Mouse (Mus musculus): Measurements from ENCODE around the gene Mif4gd. TPM values are rescaled to one million over a fixed set of nuclear protein-coding genes. Genes with fewer than 3 reads are reported as not detected.

Mif4gd gene
- polyA plus RNA-seq, 1 experiment from 2014 or later: 16.2 TPM

DNA sequence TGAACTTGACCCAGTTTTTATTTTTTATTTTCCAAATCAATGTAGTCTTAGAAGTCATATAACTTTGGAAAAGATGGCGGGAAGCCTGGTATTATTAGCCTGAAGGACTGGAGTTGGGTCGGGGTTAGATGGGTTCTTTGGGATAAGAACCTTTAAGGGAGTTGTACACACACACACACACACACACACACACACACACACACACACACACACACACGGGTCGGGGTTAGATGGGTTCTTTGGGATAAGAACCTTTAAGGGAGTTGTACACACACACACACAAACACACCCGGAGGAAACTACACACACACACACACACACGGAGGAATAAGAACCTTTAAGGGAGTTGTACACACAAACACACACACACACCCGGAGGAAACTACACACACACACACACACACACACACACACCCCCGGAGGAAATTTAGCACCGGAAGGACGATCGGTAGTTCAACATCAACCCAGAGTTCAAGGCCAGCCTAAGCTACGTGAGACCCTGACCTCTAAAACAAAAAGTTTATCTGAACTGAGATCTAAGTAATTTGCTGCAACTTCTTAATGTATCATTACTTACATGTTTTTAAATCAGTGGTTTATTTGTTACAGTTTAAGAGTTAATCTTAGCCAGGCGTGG is 15.8 kb upstream of the Mif4gd start:
- Histone ChIP-seq H3K4me3 (ENCODE audit: low read length) (peak overlapping the region; percentile 63), H3K9ac (ENCODE audit: low read depth, low read length) (peak overlapping the region; percentile 50; the same call in 1 of the 2 replicates), H3K4me1 (ENCODE audit: control insufficient read depth, insufficient read depth, low read depth, low read length) (peaks cover 9% of the 10 kb centered on the region), H3K27me3 (replicated peaks; ENCODE audit: control insufficient read depth, insufficient read depth, low read length) (no peaks in the 10 kb centered on the region), H3K4me2 (ENCODE audit: low read length) (peak overlapping the region; percentile 55), H3K36me3 (ENCODE audit: control insufficient read depth, insufficient read depth, low read length) (peaks cover 2% of the 10 kb centered on the region; the same call in 1 of the 2 replicates), H3K9me3 (ENCODE audit: control insufficient read depth, low read length) (no peaks in the 10 kb centered on the region), H3K27ac (ENCODE audit: low read depth, low read length) (no peak overlapping the region)
- ATAC-seq: peak; percentile 28; the same call in 1 of the 2 replicates
- WGBS: 56% methylated on average over 12 of the region's 13 CpGs

GRCm38 (mm10) chr11:115627705-115628464 is 15.1 kb upstream of the Mif4gd start, which contains the start of gene Slc25a19:
Gene Slc25a19, minus strand, starts transcription at chr11:115628295.
- Histone ChIP-seq H3K36me3 (ENCODE audit: control insufficient read depth, insufficient read depth, low read length) (peaks cover 4% of the 10 kb centered on the region), H3K4me1 (ENCODE audit: control insufficient read depth, insufficient read depth, low read depth, low read length) (peaks cover 9% of the 10 kb centered on the region), H3K4me2 (ENCODE audit: low read length) (peak within 1 kb of the TSS; percentile 85), H3K9ac (ENCODE audit: low read depth, low read length) (peak within 1 kb of the TSS; percentile 76), H3K27ac (ENCODE audit: low read depth, low read length) (peak within 1 kb of the TSS; percentile 19; the same call in 1 of the 2 replicates), H3K27me3 (replicated peaks; ENCODE audit: control insufficient read depth, insufficient read depth, low read length) (no peaks in the 10 kb centered on the region), H3K4me3 (ENCODE audit: low read length) (peak within 1 kb of the TSS; percentile 63), H3K9me3 (ENCODE audit: control insufficient read depth, low read length) (no peaks in the 10 kb centered on the region)
- under 1% methylated on average over 47 of the region's 47 CpGs for WGBS
- peak; percentile 99 for ATAC-seq

- peaks cover 9% of the 10 kb centered on the region for H3K4me1 ChIP-seq (ENCODE audit: control insufficient read depth, insufficient read depth, low read depth, low read length)
- H3K9ac ChIP-seq (ENCODE audit: low read depth, low read length): peak overlapping the region; percentile 76
- peak overlapping the region; percentile 63 for H3K4me3 ChIP-seq (ENCODE audit: low read length)
- WGBS: 57% methylated on average over 11 of the region's 11 CpGs
- no peaks in the 10 kb centered on the region for H3K9me3 ChIP-seq (ENCODE audit: control insufficient read depth, low read length)
- ATAC-seq: no peak
- no peak overlapping the region for H3K27ac ChIP-seq (ENCODE audit: low read depth, low read length)
- H3K27me3 ChIP-seq (replicated peaks; ENCODE audit: control insufficient read depth, insufficient read depth, low read length): no peaks in the 10 kb centered on the region
- H3K4me2 ChIP-seq (ENCODE audit: low read length): peak overlapping the region; percentile 85
- H3K36me3 ChIP-seq (ENCODE audit: control insufficient read depth, insufficient read depth, low read length): peaks cover 12% of the 10 kb centered on the region
Observed at GRCm38 (mm10) chr11:115626824-115627616, 14.3 kb upstream of the Mif4gd start.

DNA sequence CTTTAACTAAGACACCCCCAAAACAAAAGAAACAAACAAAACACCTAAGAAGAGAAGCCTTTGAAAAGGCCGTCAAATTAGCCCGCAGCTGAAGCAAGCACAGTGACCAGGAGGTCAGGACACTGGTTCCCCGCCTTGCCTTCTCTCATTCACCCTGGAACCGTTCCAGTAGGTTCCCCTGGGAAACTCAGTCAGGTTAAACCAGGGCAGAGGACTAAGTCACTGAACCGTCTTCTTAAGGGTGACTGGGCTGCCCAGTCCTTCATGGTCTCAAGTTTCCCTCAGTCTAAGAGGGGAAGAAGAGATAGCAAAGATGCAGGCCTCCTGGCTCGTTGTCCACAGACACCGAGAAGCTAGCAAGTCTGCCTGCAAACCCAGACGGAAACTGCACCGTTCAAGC is 13.1 kb upstream of the Mif4gd start:
- WGBS: 82% methylated on average over 9 of the region's 9 CpGs
- Histone ChIP-seq H3K9me3 (ENCODE audit: control insufficient read depth, low read length) (no peaks in the 10 kb centered on the region), H3K9ac (ENCODE audit: low read depth, low read length) (no peak overlapping the region), H3K4me3 (ENCODE audit: low read length) (no peak overlapping the region), H3K4me1 (ENCODE audit: control insufficient read depth, insufficient read depth, low read depth, low read length) (peaks cover 9% of the 10 kb centered on the region), H3K27me3 (replicated peaks; ENCODE audit: control insufficient read depth, insufficient read depth, low read length) (no peaks in the 10 kb centered on the region), H3K4me2 (ENCODE audit: low read length) (no peak overlapping the region), H3K27ac (ENCODE audit: low read depth, low read length) (no peak overlapping the region), H3K36me3 (ENCODE audit: control insufficient read depth, insufficient read depth, low read length) (peaks cover 15% of the 10 kb centered on the region)
- no peak for ATAC-seq

- Histone ChIP-seq H3K9me3 (ENCODE audit: control insufficient read depth, low read length) (no peaks in the 10 kb centered on the region), H3K9ac (ENCODE audit: low read depth, low read length) (no peak overlapping the region), H3K27me3 (replicated peaks; ENCODE audit: control insufficient read depth, insufficient read depth, low read length) (no peaks in the 10 kb centered on the region), H3K4me1 (ENCODE audit: control insufficient read depth, insufficient read depth, low read depth, low read length) (peaks cover 7% of the 10 kb centered on the region), H3K4me3 (ENCODE audit: low read length) (no peak overlapping the region), H3K36me3 (ENCODE audit: control insufficient read depth, insufficient read depth, low read length) (peaks cover 18% of the 10 kb centered on the region), H3K4me2 (ENCODE audit: low read length) (no peak overlapping the region), H3K27ac (ENCODE audit: low read depth, low read length) (no peak overlapping the region)
- ATAC-seq: no peak
- WGBS: 75% methylated on average over 9 of the region's 9 CpGs
Observed at GRCm38 (mm10) chr11:115623487-115624070, 10.8 kb upstream of the Mif4gd start.

DNA sequence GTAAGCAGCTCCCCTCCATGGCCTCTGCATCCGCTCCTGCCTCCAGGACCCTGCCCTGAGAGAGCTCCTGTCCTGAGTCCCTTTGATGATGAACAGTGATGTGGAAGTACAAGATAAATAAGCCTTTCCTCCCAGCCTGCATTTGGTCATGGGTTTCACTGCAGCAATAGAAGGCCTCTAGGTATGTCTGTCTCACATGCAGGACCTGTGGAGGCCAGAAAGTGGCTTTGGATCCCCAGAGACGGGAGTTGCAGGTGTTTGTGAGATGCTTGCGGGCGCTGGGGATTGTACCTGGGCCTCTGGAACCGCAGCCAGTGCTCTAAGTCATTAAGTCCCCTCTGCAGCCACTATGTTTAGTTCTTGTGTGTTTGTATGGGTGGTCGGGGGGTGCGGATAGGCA is 7.2 kb upstream of the Mif4gd start:
- 95% methylated on average over 7 of the region's 7 CpGs for WGBS

DNA sequence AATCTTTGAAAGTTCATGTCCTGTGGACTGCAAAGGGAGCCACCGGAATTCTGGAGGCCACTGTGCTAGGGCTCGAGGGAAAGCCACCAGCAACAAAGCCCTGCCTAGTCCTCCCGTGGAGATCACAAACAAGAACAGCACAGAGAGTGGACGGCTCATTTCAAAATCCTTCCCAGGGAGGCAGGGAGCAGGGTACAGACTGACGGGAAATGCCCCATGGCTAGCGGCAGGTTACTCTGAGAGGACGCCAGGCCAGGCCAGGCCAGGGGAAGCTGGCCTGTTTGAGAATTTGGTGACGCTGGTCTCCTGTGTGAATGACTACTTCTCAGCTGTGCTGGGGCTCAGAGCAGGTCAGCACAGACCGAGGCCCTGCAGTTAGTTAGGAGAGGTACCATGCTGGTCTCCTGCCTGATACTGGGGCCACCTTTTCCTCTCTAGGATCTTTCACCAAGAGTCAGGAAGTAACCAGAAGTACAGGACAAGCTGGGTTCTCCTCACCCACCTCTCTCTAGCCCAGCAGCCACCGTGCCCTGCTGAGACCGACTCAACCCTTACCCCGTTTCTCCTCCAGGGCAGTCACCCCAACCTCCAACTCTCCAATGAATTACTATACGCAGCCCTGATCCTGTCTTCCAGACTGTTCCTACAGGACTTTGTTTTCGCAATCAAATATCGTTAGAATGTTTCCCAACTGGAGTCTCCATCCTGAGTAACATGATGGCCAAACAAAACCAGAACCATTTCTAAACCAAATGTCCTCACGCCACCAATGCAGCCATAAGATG is 6.2 kb upstream of the Mif4gd start:
- no peak for ATAC-seq
- Histone ChIP-seq H3K4me1 (ENCODE audit: control insufficient read depth, insufficient read depth, low read depth, low read length) (no peaks in the 10 kb centered on the region), H3K36me3 (ENCODE audit: control insufficient read depth, insufficient read depth, low read length) (peaks cover 27% of the 10 kb centered on the region), H3K27me3 (replicated peaks; ENCODE audit: control insufficient read depth, insufficient read depth, low read length) (peaks cover 3% of the 10 kb centered on the region; the same call in 1 of the 2 replicates), H3K9me3 (ENCODE audit: control insufficient read depth, low read length) (no peaks in the 10 kb centered on the region), H3K9ac (ENCODE audit: low read depth, low read length) (no peak overlapping the region), H3K27ac (ENCODE audit: low read depth, low read length) (no peak overlapping the region), H3K4me2 (ENCODE audit: low read length) (no peak overlapping the region), H3K4me3 (ENCODE audit: low read length) (no peak overlapping the region)
- WGBS: 90% methylated on average over 16 of the region's 16 CpGs

More for the DNA sequence above, 7.2 kb upstream of the Mif4gd start:
- no peak overlapping the region for H3K9ac ChIP-seq (ENCODE audit: low read depth, low read length)
- no peaks in the 10 kb centered on the region for H3K27me3 ChIP-seq (replicated peaks; ENCODE audit: control insufficient read depth, insufficient read depth, low read length)
- H3K4me2 ChIP-seq (ENCODE audit: low read length): no peak overlapping the region
- no peak overlapping the region for H3K4me3 ChIP-seq (ENCODE audit: low read length)
- H3K36me3 ChIP-seq (ENCODE audit: control insufficient read depth, insufficient read depth, low read length): peaks cover 27% of the 10 kb centered on the region
- no peak overlapping the region for H3K27ac ChIP-seq (ENCODE audit: low read depth, low read length)
- no peaks in the 10 kb centered on the region for H3K4me1 ChIP-seq (ENCODE audit: control insufficient read depth, insufficient read depth, low read depth, low read length)
- H3K9me3 ChIP-seq (ENCODE audit: control insufficient read depth, low read length): no peaks in the 10 kb centered on the region
- no peak for ATAC-seq

- H3K4me2 ChIP-seq (ENCODE audit: low read length): no peak overlapping the region
- H3K27me3 ChIP-seq (replicated peaks; ENCODE audit: control insufficient read depth, insufficient read depth, low read length): peaks cover 3% of the 10 kb centered on the region; the same call in 1 of the 2 replicates
- ATAC-seq: no peak
- no peaks in the 10 kb centered on the region for H3K9me3 ChIP-seq (ENCODE audit: control insufficient read depth, low read length)
- no peak overlapping the region for H3K27ac ChIP-seq (ENCODE audit: low read depth, low read length)
- 96% methylated on average over 2 of the region's 2 CpGs for WGBS
- H3K4me1 ChIP-seq (ENCODE audit: control insufficient read depth, insufficient read depth, low read depth, low read length): peaks cover 6% of the 10 kb centered on the region
- H3K36me3 ChIP-seq (ENCODE audit: control insufficient read depth, insufficient read depth, low read length): peaks cover 25% of the 10 kb centered on the region
- no peak overlapping the region for H3K9ac ChIP-seq (ENCODE audit: low read depth, low read length)
- no peak overlapping the region for H3K4me3 ChIP-seq (ENCODE audit: low read length)
Observed at GRCm38 (mm10) chr11:115618001-115618400, 5.2 kb upstream of the Mif4gd start.

All from hindbrain, embryonic 16.5 days (tissue).